Mouse (Mus musculus) small intestine, adult 2 months (tissue): ENCODE measurements around the gene Commd1. TPM values are rescaled to one million over a fixed set of nuclear protein-coding genes. Genes with fewer than 3 reads are reported as not detected.

Experiments used
- H3K27ac ChIP-seq: fragments of 200-500 bp; 2 replicates; pipeline ENCODE4 v1.5.1; 2012; ENCODE audit warnings: low read depth, low read length, control low read depth, inconsistent platforms; ENCODE audit not compliant: insufficient read depth
- H3K27me3 ChIP-seq: fragments of 200-500 bp; 2 replicates; pipeline ENCODE4 v1.6.1; 2012; ENCODE audit warnings: mild to moderate bottlenecking, moderate library complexity, low read length, inconsistent platforms; ENCODE audit not compliant: control insufficient read depth, insufficient read depth
- H3K36me3 ChIP-seq: fragments of 200-500 bp; 2 replicates; pipeline ENCODE4 v1.6.1; 2012; ENCODE audit warnings: mild to moderate bottlenecking, low read length, control low read depth, inconsistent platforms; ENCODE audit not compliant: control insufficient read depth, insufficient read depth
- H3K4me1 ChIP-seq: fragments of 200-500 bp; 2 replicates; pipeline ENCODE4 v1.6.1; 2012; ENCODE audit warnings: low read length, inconsistent platforms, mixed read lengths; ENCODE audit not compliant: control insufficient read depth, insufficient read depth, insufficient read length
- H3K4me3 ChIP-seq: fragments of 200-500 bp; 2 replicates; pipeline ENCODE4 v1.5.1; 2012; ENCODE audit warnings: low read depth, mild to moderate bottlenecking, control low read depth, inconsistent platforms, low read length, moderate library complexity
- CTCF ChIP-seq: fragments of 200-500 bp; IDR thresholded peaks from 2 replicates; pipeline ENCODE4 v1.5.1; 2012; ENCODE audit warnings: low read depth, mild to moderate bottlenecking, control low read depth, inconsistent platforms, low read length, moderate library complexity, mixed read lengths; ENCODE audit not compliant: insufficient replicate concordance, insufficient read length; ENCODE audit errors: extremely low read depth
- POLR2A ChIP-seq: fragments of 200-500 bp; IDR thresholded peaks from 2 replicates; pipeline ENCODE4 v1.6.1; 2012; ENCODE audit warnings: low read depth, mild to moderate bottlenecking, control low read depth, inconsistent platforms, low read length, moderate library complexity
- WGBS: fragments of 180-500 bp; shearing (Covaris S2); methylation state at CpG from one replicate; pipeline ENCODE4 v1.1.7; 2018; 5-methylcytosine and 5-hydroxymethylcytosine counted together
- polyA plus RNA-seq: library from polyadenylated mRNA; depleted of rRNA; stranded (reverse); fragments of >200 nt; gene quantifications from 2 replicates; pipeline ENCODE4 v1.2.3, GENCODE M21; 2012

Commd1 gene
- polyA plus RNA-seq, 1 experiment: 5.2 TPM

DNA sequence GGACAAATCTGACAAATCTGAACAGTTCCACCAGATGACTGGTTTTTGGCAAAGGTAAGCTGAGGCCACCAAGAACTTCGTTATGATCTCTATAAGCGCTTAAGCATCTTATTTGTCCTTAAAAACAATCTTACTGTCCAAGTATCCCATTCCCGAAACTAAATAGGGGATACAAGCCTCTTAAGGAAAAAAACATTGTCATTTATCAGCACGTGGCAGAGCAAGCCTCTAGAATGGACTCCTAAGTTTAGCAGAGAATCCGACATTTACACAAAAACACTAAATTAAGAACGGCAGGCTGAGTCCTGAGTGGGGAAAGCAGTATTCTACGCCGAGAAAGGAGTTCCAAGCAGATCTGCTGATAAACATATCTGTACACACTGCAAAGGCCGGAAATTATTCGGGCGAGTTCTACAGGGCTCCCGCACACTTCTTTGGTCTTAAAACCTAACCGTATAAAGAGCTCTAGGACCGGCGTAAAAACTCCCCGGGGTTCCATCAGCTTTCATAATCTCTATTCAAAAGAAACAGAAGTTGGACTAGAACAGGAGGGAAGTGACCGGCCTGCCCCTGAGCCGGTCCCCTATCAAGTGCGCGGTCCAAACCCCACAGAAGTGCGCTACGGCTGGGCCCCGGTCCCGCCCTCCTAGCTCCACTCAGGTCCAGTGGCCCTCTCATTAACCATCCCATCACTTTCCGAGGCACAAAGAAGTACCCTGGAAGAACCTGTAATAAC lies 124.3 kb downstream of the Commd1 start:
- Histone ChIP-seq H3K27ac (peak overlapping the region; percentile 95), H3K4me1 (peaks cover 14% of the 10 kb centered on the region), H3K36me3 (peaks cover 1% of the 10 kb centered on the region; the same call in 1 of the 2 replicates), H3K4me3 (peak overlapping the region; percentile 93), H3K27me3 (no peaks in the 10 kb centered on the region)
- TF ChIP-seq POLR2A: no peak
- TF ChIP-seq CTCF: no peak
- 20% methylated on average over 25 of the region's 25 CpGs for WGBS

DNA sequence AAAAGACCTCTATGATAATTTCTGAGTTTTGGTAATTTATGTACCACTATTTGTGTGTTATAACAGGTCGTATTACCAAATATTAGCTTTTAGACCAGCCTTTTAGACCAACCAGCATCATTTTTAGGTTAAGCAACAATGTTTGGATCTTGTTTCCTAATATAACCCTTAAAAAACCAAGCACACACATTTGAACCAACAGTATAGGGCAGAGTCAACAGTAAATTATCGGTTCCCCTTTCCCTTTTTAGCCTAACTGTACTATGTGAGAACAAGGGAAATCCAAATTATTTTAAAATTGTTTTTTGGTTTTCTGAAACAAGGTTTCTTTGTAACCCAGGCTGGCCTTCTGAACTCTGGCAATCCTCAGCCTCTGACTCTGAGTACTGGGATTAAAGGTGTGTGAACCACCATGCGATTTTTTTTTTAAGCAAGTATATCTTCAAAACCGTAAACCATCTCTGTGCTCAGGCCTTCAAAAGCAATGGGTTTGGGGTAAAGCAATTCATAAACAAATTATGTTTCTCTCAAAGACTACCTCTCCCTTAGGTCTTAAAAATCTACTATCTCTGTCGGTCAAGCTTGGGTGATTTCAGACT lies 125.0 kb downstream of the Commd1 start:
- no peak overlapping the region for H3K4me3 ChIP-seq

DNA sequence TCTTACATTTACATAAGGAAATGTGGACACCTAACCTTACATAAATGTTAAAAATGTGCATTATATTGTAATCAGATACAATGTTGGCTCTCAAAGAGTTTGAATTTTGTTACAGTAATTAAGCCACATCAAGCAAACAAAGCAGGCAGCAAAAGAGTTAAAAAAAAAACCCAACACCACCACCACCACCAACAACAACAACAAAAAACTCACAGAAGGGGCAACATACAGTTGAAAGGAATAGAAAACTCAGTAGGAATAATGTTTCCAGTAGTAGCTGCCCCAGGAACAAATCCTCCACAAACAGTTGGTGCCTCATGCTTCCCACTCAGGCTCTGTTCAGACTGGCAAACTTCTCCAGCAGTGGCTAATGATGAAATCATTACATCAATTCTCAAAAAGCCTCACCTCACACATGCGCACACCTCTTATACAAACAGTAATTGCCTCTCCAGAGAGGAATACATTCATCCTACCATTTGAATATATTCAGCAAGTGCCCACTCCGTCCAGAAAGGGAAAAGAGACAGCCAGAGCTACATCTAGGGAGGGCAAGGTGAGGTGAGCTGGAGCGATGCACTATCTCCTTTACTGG lies 125.7 kb downstream of the Commd1 start:
- peaks cover 2% of the 10 kb centered on the region; the same call in 1 of the 2 replicates for H3K36me3 ChIP-seq
- H3K27me3 ChIP-seq: no peaks in the 10 kb centered on the region
- H3K4me1 ChIP-seq: peaks cover 18% of the 10 kb centered on the region
- WGBS: 79% methylated on average over 3 of the region's 3 CpGs
- H3K27ac ChIP-seq: no peak overlapping the region
- no peak for TF ChIP-seq POLR2A
- no peak overlapping the region for H3K4me3 ChIP-seq

More for the DNA sequence above, 125.0 kb downstream of the Commd1 start:
- peaks cover 2% of the 10 kb centered on the region; the same call in 1 of the 2 replicates for H3K36me3 ChIP-seq
- H3K4me1 ChIP-seq: peaks cover 18% of the 10 kb centered on the region
- H3K27me3 ChIP-seq: no peaks in the 10 kb centered on the region
- WGBS: 68% methylated on average over 5 of the region's 5 CpGs
- TF ChIP-seq POLR2A (no peak), CTCF (no peak)
- no peak overlapping the region for H3K27ac ChIP-seq

DNA sequence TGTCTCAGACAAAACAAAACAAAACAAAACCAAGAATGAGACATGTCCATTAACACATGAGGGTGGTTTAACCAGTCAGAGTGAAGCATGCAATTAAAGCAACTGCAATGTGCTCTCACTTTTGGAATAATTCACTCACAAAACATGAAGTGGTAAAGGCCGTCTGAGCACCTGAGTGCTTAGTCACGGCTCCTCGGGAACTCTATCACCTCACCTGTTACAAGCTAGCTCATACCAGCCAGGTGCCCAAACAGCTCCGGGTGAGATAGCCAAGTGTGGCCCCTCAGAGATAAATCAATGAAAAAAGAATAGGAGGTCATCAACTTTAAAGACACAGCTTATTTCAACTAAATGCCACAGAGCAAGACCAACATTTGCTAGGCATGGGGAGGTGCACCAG lies 127.6 kb downstream of the Commd1 start:
- H3K4me3 ChIP-seq: no peak overlapping the region
- H3K27ac ChIP-seq: no peak overlapping the region
- TF ChIP-seq CTCF: no peak
- no peak for TF ChIP-seq POLR2A
- WGBS: 28% methylated on average over 4 of the region's 4 CpGs
- peaks cover 2% of the 10 kb centered on the region; the same call in 1 of the 2 replicates for H3K36me3 ChIP-seq
- peaks cover 30% of the 10 kb centered on the region; the same call in 1 of the 2 replicates for H3K4me1 ChIP-seq
- H3K27me3 ChIP-seq: no peaks in the 10 kb centered on the region

DNA sequence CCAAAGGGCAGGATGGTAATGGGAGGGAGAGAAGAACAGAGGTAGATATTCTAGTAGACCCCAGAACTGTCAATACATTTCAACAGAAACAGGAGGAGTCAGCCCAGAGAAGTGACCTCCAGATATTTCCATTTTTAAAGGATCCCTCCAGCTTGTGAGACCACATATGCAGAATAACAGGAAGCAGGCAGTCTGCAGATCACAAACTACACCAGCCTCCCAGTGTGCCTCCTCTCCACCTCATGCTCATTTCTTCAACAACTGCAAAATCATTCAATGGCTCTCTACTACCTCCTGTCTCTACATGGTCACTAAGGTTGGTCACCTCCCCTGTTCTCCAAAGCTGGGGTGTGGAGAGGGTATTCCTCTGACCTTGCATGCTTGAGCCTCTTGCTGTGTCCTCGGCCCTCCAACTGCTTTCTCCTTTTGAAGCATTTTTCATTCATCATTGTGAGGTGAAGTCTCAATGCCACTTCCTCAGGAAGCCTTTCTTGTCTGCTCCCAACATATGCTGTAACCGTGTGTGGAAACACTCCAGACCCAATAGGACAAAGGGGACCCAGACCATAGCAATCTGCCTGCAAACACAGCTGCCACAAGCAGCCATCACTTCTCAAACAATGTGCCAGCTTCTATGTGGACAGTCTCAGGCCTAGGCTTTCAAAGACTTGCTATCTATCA lies 128.6 kb downstream of the Commd1 start:
- Histone ChIP-seq H3K27me3 (no peaks in the 10 kb centered on the region), H3K27ac (no peak overlapping the region), H3K4me3 (no peak overlapping the region), H3K4me1 (peaks cover 31% of the 10 kb centered on the region; the same call in 1 of the 2 replicates), H3K36me3 (peaks cover 2% of the 10 kb centered on the region; the same call in 1 of the 2 replicates)
- 51% methylated on average over 2 of the region's 2 CpGs for WGBS
- TF ChIP-seq POLR2A (no peak), CTCF (no peak)

DNA sequence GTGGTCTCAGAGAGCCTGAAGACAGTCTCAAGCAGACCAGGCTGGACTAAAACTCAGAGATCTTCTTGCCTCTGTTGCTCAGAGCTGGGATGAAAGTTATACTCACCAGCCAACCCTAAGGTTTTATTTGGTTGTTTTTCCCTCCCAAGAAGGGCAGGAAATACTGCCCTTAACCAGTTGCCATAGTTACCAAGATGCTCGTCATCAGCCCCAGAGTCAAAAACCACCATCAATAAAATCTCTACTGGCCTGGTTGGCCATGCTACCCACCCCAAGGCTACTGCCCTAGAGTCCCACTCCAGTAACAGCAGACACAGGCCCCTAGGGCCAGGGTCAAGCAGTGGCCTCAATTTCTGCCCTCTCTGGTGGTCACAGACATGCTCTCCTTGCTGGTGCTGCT lies 129.7 kb downstream of the Commd1 start:
- TF ChIP-seq POLR2A (no peak), CTCF (no peak)
- Histone ChIP-seq H3K4me3 (no peak overlapping the region), H3K4me1 (peaks cover 41% of the 10 kb centered on the region; the same call in 1 of the 2 replicates), H3K36me3 (peaks cover 2% of the 10 kb centered on the region; the same call in 1 of the 2 replicates), H3K27ac (peak overlapping the region; percentile 26), H3K27me3 (no peaks in the 10 kb centered on the region)
- whole genome bisulfite sequencing: 61% methylated on average over 1 of the region's 1 CpGs

DNA sequence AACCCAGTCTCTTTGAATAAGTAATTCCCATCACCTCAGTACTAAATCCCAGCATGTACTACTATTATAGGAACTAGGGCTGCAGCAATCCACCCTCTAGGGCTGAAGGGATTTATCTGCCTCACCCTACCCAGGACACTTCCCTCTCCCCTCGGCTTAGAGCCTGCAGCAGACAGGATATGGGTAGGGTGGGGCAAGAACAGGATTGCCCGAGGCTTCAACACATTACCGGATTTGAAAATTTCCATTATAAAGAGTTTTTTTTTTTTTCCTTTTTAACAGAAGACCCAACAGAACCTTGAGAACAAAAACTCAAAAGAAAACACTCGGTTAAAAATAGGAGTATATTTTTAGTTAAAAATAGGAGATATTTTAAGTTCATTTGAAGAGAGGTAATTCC lies 130.8 kb downstream of the Commd1 start:
- Histone ChIP-seq H3K27me3 (no peaks in the 10 kb centered on the region), H3K36me3 (peaks cover 2% of the 10 kb centered on the region; the same call in 1 of the 2 replicates), H3K27ac (no peak overlapping the region), H3K4me3 (no peak overlapping the region), H3K4me1 (peaks cover 47% of the 10 kb centered on the region)
- TF ChIP-seq CTCF (no peak), POLR2A (no peak)
- 26% methylated on average over 4 of the region's 4 CpGs for WGBS
